Mouse (Mus musculus): ENCODE results near the gene Naga.

GRCm38 (mm10) chr15:82348258-82348998 lies 9.7 kb upstream of the Naga start:
- TF ChIP-seq CTCF (IDR thresholded peaks at IDR 0.05) (no peak), EP300 (IDR thresholded peaks at IDR 0.05; ENCODE audit: insufficient read depth, low read depth, low read length) (no peak)
